Mouse (Mus musculus) C2C12 (cell line): ENCODE results near the gene Itga10.

ENCODE experiments used
- CEBPB ChIP-seq: IDR thresholded peaks from one replicate; pipeline ENCODE4 v1.6.1; 2011; ENCODE audit warnings: low read depth, mild to moderate bottlenecking, control low read depth, moderate library complexity
- CTCF ChIP-seq: IDR thresholded peaks from one replicate; pipeline ENCODE4 v1.5.1; 2011; ENCODE audit not compliant: control insufficient read depth, insufficient read depth, insufficient read length
- MAX ChIP-seq: IDR thresholded peaks from one replicate; pipeline ENCODE4 v1.6.1; 2011; ENCODE audit warnings: mild to moderate bottlenecking, control low read depth
- MYOD1 ChIP-seq: IDR thresholded peaks from one replicate; pipeline ENCODE4 v1.6.1; 2011; ENCODE audit warnings: low read depth; ENCODE audit not compliant: control insufficient read depth, insufficient read length
- MYOG ChIP-seq: IDR thresholded peaks from one replicate; pipeline ENCODE4 v1.6.1; 2011; ENCODE audit not compliant: control insufficient read depth, insufficient read length; ENCODE audit errors: extremely low read depth
- USF1 ChIP-seq: IDR thresholded peaks from one replicate; pipeline ENCODE4 v1.6.1; 2011; ENCODE audit warnings: low read depth, mild to moderate bottlenecking, control low read depth, moderate library complexity

DNA sequence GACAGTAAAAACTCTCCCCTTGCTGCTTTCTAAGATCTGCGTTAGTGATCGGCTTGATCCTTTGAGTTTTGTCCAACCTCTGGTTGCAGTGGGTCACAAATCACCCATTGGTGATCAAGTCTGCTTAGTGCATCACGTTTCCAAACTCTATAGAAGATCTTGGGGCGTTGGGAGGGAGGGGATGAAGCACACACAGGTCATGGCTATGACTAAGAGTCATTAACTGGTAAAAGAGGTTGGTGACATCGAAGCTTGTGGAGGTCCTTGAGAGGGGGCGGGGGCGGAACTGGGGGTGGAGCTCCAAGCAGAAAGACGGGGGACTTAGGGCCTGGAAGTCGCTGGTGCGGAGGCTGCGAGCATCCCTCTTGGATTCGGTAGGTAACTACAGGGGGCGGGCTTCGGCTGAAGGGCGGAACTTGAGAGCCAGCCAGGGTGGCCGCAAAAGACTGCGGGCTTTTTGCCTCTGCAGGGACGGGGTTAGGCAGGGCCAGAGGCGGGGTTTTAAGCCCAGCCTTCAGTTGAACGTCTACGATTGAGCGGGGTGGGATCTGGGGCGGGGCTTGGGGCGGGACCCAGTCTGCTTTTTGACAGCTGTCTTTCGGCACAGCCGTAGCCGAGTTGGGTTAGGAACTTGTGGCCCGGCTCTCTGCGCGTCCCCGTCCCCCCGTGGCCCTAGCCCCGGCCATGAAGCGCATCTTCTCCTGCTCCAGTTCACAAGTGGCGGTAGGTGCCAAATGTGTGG lies 24.5 kb downstream of the Itga10 start, which contains the start of gene Ankrd35:
- no peak for TF ChIP-seq CTCF
- no peak for TF ChIP-seq MYOG
- TF ChIP-seq CEBPB: no peak
- no peak for TF ChIP-seq MYOD1
- TF ChIP-seq USF1: no peak
- TF ChIP-seq MAX: no peak
